Mouse (Mus musculus) heart, adult 2 months (tissue): ENCODE data around the gene Rasl12.

Experiments
- CTCF ChIP-seq: fragments of 200-600 bp; IDR thresholded peaks from 2 replicates; pipeline ENCODE4 v1.8.1; 2022; ENCODE audit warnings: antibody characterized with exemption, mild to moderate bottlenecking, moderate library complexity
- EP300 ChIP-seq: fragments of 200-500 bp; IDR thresholded peaks from 2 replicates; pipeline ENCODE4 v1.6.1; 2011; ENCODE audit warnings: low read depth, low read length, control low read depth; ENCODE audit not compliant: insufficient read depth
- POLR2A ChIP-seq: fragments of 200-500 bp; IDR thresholded peaks from 2 replicates; pipeline ENCODE4 v1.6.1; 2011; ENCODE audit warnings: mild to moderate bottlenecking, low read depth, low read length, control low read depth; ENCODE audit not compliant: insufficient read depth

DNA sequence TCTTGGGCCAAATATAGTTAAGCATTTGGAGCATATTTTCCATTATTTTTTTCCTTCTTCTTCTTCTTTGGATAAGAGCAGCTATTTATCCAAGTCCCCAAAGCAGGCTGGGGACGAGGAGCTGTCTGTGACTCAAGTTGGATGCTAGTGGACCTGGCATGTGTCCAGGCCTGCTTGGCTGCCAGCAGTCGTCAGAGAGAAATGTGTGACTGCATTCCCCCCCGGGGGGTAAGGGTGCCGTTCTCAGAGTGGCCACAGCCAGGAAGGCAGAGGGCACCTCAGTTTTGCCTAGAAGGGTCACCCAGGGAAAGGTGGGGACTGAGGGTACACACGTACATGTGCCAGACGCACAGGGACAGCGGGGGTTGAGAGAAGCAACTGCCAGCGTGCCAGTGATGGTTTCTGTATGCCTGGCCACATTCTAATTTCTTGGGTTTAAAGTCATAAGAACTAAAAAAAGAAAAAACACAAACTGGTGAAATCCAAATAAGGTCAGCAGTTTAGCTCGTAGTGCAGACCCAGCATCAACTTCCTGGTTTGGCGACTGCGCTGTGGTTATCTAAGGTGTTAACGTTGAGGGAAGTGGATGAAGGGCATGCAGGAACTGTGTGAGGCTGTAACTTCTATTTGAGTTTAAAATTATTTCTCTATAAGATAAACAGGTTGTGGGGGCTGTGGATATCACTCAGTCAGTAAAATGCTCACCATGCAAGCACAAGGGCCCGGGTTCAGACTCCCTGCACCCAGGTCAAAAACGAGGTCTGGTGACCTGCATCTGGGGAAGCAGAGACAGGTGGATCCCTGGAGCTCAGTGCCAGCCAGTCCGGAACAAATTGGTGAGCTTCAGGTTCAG is 6.3 kb downstream of the Rasl12 start:
- no peak for TF ChIP-seq POLR2A
- peak; percentile 40 for TF ChIP-seq CTCF
- TF ChIP-seq EP300 = no peak
